Mouse (Mus musculus) heart, postnatal 14 days (tissue): ENCODE measurements at regions not wholly inside any gene's neighbourhood (a gene's known extent, or its start where the extent isn't known, plus 50 kb on each side); places are given as distances from the start of the nearest gene placed in this dataset.
A peak's percentile ranks its signal among the peaks of the same experiment; 100 is the strongest.
"Not testable (repeated sequence)": the region's sequence is repeated elsewhere in the genome, so short reads cannot be mapped to it uniquely, and the experiment has no call there.

ENCODE experiments used
- DNase-seq, 2 experiments: peaks; one replicate each; pipeline ENCODE4 v3.0.0; 2021 to 2022
- intact Hi-C: fragments of 180-260 bp; cut with DNase I; formaldehyde crosslinking; loops from one replicate; pipeline ENCODE4 v1.15.1; 2025

- intact Hi-C loops = loop anchor here (10.0 kb wide), 1 partner anchor 84 kb away; no protein-coding TSS in a partner anchor
- DNase-seq = no peak
Measured at GRCm38 (mm10) chr1:4570730-4571129, 237.0 kb upstream of the Gm37988 start.

DNA sequence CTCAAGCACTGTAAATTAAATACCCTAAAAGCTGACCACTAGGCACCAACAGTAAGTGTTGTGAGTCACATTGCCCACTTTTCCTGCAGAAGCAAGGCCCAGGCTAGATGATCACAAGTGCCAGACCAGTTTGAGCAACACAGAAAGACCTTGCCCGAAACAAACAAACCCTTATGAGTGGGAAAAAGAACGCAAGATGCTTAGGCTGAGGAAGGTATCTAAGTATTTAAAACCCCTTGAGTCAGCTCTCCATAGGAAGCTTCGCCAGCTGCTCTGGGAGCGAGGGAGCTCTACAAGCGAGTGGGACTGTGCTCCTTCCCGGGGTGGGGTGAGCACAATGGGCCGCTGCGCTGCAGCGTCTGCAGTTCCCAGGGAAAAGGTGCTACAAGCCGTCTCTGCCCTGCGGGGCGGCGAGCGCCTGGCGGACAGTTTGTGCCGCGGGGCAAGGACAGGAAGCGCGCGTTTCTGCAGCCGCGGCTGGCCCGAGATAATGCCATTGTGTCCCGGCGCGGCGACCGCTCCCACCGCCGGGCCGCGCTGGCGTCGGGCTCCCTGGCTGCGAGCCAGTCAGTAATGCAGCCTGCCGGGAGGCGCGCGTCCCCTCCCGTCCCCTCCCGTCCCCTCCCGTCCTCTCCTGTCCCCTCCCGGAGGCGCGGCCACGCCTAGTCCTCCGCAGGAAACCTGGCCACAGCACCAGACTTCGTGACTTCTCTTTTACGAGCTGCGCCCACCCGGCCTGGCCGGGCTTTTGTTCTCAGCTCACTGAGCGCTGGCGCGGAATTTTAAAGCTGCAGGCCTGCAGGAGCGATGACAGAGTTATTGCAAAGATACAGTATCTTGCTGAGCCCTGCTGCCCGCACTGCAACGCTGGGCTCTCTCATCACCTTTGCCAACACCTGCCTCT lies 236.1 kb upstream of the Gm37988 start:
- intact Hi-C loops = loop anchor here (10.0 kb wide), 1 partner anchor 83 kb away; no protein-coding TSS in a partner anchor

GRCm38 (mm10) chr1:4572311-4572710 lies 235.4 kb upstream of the Gm37988 start:
- intact Hi-C loops = loop anchor here (10.0 kb wide), 1 partner anchor 82 kb away; no protein-coding TSS in a partner anchor
- DNase-seq = no peak

More for the DNA sequence above, 236.1 kb upstream of the Gm37988 start:
- peak; percentile 81 to 90 for DNase-seq

GRCm38 (mm10) chr1:4574101-4574500 lies 233.6 kb upstream of the Gm37988 start:
- intact Hi-C loops = loop anchor here (10.0 kb wide), 1 partner anchor 81 kb away; no protein-coding TSS in a partner anchor
- no peak for DNase-seq

- intact Hi-C loops = loop anchor here (10.0 kb wide), 1 partner anchor 78 kb away; no protein-coding TSS in a partner anchor
- no peak for DNase-seq
Measured at GRCm38 (mm10) chr1:4576957-4577356, 230.7 kb upstream of the Gm37988 start.

DNA sequence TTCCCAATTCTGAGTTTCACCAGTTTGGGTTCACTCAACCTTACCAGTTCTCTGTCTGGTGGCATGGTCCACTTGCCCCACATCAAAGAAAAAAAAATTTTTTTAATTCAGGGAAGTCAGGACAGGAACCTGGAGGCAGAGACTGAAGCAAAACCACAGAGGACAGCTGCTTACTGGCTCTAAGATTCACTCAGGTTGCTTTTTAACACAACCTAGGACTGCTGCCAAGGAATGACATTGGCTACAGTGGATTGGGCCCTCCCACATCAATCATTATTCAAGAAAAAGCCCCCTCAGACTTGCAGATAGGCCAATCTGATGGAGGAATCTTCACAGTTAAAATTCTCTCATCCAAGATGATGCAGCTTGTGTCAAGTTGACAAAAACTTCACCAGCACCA lies 225.2 kb upstream of the Gm37988 start:
- intact Hi-C loops = no loop called here
- no peak for DNase-seq

GRCm38 (mm10) chr1:4597856-4598255 lies 209.8 kb upstream of the Gm37988 start:
- no peak for DNase-seq
- intact Hi-C loops = no loop called here

DNA sequence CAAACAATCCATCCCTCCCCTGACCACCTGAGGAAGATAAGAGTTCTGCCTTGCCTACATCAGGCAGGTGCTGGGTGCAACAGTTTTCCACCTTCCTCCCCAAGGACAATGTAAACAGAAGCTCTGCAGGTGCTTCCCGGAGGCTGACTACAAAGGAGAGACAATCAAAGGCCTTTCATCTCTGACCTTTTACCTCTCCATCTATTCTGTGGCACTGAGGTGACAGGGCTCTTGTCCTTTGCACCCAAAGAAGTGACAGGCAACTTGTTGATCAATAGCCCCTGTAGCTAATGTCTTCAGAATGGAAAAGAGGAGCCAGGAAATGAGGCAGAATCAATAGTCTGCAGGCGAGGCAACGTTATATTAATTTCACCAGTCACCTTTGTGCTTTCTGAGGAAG lies 209.3 kb upstream of the Gm37988 start:
- no peak for DNase-seq
- intact Hi-C loops = no loop called here

DNA sequence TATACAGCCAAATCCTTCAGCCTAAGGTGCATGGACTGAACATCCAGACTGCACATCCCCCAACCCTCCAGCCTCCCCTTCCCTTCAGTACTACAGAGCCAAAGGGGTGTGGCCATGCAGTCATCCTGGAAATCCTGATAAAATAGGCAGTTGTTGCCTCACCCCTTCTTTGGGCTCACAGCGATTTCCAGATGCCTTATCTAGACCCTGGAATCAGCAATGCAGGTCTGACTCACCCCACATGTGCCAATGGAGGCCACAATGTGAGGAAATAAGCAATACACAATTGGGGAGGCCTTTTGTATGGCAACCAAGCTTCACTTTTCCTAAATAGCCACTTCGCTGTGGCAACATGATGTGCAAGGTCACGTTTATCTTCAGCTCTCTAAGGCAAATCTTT lies 205.3 kb upstream of the Gm37988 start:
- intact Hi-C loops = no loop called here

GRCm38 (mm10) chr1:4608824-4609223 lies 198.9 kb upstream of the Gm37988 start:
- DNase-seq = no peak
- intact Hi-C loops = no loop called here

More for the DNA sequence above, 205.3 kb upstream of the Gm37988 start:
- DNase-seq = no peak

GRCm38 (mm10) chr1:4613305-4613704 lies 194.4 kb upstream of the Gm37988 start:
- intact Hi-C loops = no loop called here
- DNase-seq = no peak

DNA sequence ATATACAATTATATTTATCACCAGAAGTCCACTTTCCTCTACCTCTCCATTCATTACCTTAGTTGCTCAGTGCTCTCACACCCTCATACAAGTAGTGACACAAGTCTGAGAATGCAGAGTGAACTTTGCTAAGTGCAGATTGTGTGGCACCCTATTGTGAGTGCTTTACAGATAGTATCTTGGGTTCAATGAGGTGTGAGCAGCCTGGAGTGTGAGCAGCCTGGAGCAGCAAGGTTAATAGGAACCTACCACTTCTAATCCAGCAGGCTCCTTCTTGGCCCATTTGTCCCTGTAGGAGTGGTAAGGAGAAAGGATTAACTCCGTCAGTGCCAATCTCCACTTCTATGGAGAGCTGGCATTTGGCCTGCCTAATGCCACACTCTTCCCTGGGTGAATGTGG lies 192.4 kb upstream of the Gm37988 start:
- DNase-seq = no peak
- intact Hi-C loops = no loop called here

DNA sequence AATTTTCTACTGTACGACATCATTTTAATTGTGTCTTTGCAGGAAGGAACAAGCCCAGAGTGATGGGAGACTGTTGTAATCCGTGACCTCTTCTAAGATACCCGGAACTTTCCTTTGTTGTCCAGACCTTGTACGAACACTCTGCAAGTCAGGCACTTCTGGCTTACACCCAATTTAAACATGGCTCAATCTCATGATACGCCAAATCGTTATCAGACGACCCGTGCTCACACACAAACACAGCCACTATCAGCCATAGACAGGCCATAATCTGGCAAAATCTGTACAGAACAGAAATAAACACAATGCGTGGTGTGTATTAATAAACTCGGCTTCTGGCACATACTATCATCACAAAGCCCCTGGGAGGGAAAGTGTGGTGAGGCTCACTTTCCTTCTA lies 190.2 kb upstream of the Gm37988 start:
- DNase-seq = no peak

DNA sequence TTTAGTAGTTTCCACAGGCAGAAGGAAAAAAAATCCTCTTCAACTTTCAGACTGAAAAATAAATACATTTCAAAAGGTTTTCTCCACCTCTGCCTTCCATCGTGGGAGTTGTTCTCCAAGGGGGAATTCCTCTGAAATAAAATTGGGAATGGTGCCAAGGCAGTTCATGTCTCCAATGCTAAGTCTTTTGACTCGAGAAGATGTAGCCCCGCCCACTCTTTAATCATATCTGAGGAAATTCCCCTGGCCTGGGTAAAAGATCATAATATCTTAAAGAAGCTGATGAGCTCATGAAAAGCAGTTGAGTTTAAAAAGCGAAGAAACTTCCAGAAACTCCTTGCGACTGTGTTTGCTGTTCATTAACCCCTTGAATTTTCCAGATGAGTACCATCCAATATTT lies 185.3 kb upstream of the Gm37988 start:
- DNase-seq = peak in 1 of 2 experiments; percentile 18

More for the DNA sequence above, 190.2 kb upstream of the Gm37988 start:
- intact Hi-C loops = no loop called here

GRCm38 (mm10) chr1:4623268-4623667 lies 184.4 kb upstream of the Gm37988 start:
- no peak for DNase-seq
- intact Hi-C loops = loop anchor here (2.0 kb wide), 1 partner anchor 32 kb away; no protein-coding TSS in a partner anchor

More for the DNA sequence above, 185.3 kb upstream of the Gm37988 start:
- intact Hi-C loops = loop anchor here (2.0 kb wide), 1 partner anchor 32 kb away; no protein-coding TSS in a partner anchor

- intact Hi-C loops = loop anchor here (2.0 to 10.0 kb wide), 3 partner anchors 31 to 137 kb away; no protein-coding TSS in a partner anchor
Measured at GRCm38 (mm10) chr1:4653937-4654336, 153.8 kb upstream of the Gm37988 start.

GRCm38 (mm10) chr1:4655252-4655651 lies 152.4 kb upstream of the Gm37988 start:
- intact Hi-C loops = loop anchor here (2.0 to 10.0 kb wide), 2 partner anchors 32 to 80 kb away; no protein-coding TSS in a partner anchor
- no peak for DNase-seq

More at GRCm38 (mm10) chr1:4653937-4654336, 153.8 kb upstream of the Gm37988 start:
- DNase-seq = peak; percentile 19 to 22

GRCm38 (mm10) chr1:4656883-4657282 lies 150.8 kb upstream of the Gm37988 start:
- DNase-seq = no peak
- intact Hi-C loops = loop anchor here (10.0 kb wide), 1 partner anchor 82 kb away; no protein-coding TSS in a partner anchor

GRCm38 (mm10) chr1:4660081-4660480 lies 147.6 kb upstream of the Gm37988 start:
- DNase-seq, intact Hi-C loops: not testable (repeated sequence)

- DNase-seq, intact Hi-C loops: not testable (repeated sequence)
Measured at GRCm38 (mm10) chr1:4660616-4661015, 147.1 kb upstream of the Gm37988 start.

DNA sequence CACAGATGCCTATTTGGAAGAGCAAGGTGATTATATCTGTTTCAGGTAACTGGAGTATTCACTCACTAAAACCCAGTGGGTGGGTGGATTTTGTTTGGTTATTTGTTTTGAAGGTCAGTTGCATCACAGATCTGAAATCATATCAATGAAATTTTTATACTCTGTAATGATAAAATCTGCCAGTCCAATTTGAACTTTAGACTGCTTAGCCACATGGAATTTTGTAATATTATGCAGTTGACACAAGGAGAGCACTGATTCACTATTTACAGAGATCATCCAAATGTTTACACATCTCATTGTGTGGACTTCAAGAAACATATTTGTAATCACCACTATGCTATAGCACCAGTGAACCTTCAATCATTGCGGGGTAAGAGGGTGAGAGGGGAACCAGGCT lies 145.9 kb upstream of the Gm37988 start:
- DNase-seq = no peak
- intact Hi-C loops = no loop called here
